Mouse (Mus musculus): ENCODE results near the gene Wasf2. TPM values are rescaled to one million over a fixed set of nuclear protein-coding genes. Genes with fewer than 3 reads are reported as not detected.

Wasf2 gene
- polyA plus RNA-seq, 1 experiment from 2014 or later, result 42.7 TPM

DNA sequence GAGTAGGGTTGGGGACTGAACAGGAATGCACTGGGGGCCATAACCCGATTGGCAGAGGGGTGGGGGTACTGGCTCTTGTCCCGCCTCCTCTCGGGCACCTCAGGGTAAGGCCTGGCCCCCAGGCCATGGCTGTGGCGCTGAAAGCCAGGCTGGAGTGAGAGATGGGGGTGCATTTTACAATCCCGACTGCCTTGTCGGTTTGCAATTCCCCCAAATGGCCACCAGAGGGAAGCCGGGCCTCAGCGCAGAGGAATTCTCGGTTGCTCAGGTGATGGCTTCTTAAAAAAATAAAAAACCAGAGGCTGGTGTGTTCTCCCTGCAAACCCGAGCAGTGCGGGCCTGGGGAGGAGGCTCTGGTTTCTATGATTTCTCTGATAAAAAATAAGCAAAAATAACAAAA, 79.1 kb downstream of the Wasf2 start:
- WGBS (ENCODE audit: insufficient replicate concordance), result 2% methylated on average over 11 of the region's 11 CpGs

DNA sequence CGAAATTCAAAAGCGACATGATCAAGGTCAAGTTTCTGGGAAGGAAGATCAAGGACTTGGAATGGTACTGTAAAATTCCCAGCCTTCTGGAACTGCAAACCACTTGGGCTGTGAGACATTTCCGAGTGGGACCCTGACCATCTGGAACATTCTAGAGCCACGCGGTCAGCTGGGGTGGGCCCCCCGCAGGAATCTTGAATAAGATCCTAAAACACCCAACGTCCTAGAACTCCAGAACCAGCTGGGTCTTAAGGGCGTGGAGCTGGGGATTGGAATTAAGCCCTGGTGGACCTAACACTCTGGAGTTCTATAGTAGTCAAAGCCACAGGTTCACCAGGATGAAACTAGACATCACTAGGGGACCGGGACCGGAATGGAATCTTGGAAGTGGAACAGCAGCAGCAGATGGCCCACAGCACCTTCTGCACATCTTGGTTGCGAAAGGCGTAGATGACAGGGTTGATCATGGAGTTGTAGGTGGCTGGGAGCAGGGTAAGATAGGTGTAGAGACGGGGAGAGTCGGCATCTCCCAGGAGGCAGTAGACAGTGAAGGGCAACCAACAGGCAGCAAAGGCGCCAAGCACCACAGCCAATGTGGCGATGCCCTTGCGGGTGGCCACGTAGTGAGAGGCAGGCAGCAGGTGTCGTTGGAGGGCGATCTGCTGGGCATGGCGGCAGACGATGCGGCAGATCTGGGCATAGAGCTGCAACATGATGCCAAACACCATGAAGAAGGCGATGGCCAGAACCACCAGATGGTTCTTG, 79.9 kb downstream of the Wasf2 start:
- H3K4me2 ChIP-seq (ENCODE audit: low read depth, low read length), result no peak overlapping the region
- no peak overlapping the region for H3K9ac ChIP-seq (ENCODE audit: low read depth, low read length)
- H3K27ac ChIP-seq (ENCODE audit: low read length), result no peak overlapping the region
- H3K4me3 ChIP-seq (ENCODE audit: low read depth, low read length), result no peak overlapping the region
- H3K27me3 ChIP-seq (ENCODE audit: control insufficient read depth, insufficient read depth, low read depth, low read length), result peaks cover 49% of the 10 kb centered on the region
- H3K4me1 ChIP-seq (ENCODE audit: control insufficient read depth, low read depth, low read length), result peaks cover 15% of the 10 kb centered on the region
- H3K9me3 ChIP-seq (replicated peaks; ENCODE audit: control insufficient read depth, low read length), result no peaks in the 10 kb centered on the region
- WGBS (ENCODE audit: insufficient replicate concordance), result 77% methylated on average over 24 of the region's 24 CpGs
- no peak for ATAC-seq (ENCODE audit: low read depth)
- H3K36me3 ChIP-seq (ENCODE audit: control insufficient read depth, insufficient read depth), result no peaks in the 10 kb centered on the region

More for the DNA sequence above, 79.1 kb downstream of the Wasf2 start:
- Histone ChIP-seq H3K4me3 (ENCODE audit: low read depth, low read length) (no peak overlapping the region), H3K4me1 (ENCODE audit: control insufficient read depth, low read depth, low read length) (peaks cover 15% of the 10 kb centered on the region), H3K9me3 (replicated peaks; ENCODE audit: control insufficient read depth, low read length) (no peaks in the 10 kb centered on the region), H3K9ac (ENCODE audit: low read depth, low read length) (no peak overlapping the region), H3K27ac (ENCODE audit: low read length) (no peak overlapping the region), H3K27me3 (ENCODE audit: control insufficient read depth, insufficient read depth, low read depth, low read length) (peaks cover 45% of the 10 kb centered on the region), H3K36me3 (ENCODE audit: control insufficient read depth, insufficient read depth) (no peaks in the 10 kb centered on the region), H3K4me2 (ENCODE audit: low read depth, low read length) (no peak overlapping the region)
- no peak for ATAC-seq (ENCODE audit: low read depth)

DNA sequence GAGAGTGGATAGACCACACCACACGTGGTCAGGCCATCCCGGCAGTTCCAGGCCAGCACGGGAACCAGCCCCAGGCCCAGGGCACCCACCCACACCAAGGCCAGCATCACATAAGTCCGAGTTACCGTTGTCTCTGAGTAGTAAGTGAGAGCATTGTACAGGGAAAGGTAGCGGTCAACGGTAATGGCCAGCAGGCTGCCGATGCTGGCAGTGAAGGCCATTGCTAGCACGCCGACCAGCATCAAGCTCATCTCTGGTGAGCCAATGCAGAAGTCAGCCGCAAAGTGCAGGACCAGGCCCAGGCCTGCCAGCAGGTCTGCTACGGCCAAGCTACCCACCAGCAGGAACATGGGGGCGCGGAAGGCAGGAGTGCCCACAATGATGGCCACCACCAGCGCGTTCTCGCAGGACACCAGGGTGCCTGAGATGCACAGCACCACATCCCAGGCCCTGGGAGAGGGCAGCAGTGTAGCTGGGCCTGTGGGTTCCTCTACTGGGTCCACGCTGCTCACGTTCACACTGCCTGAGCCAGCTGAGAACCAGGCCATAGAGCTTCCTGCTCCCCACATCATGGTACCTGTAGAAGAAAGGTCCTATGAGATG, 80.6 kb downstream of the Wasf2 start:
- H3K27me3 ChIP-seq (ENCODE audit: control insufficient read depth, insufficient read depth, low read depth, low read length), result peaks cover 49% of the 10 kb centered on the region

GRCm38 (mm10) chr4:133211751-133212561, 81.7 kb downstream of the Wasf2 start, which contains the start of the genes Cd164l2 and Gpr3:
Gene Cd164l2 (plus strand): TSS chr4:133212131.
Gene Gpr3 (minus strand): TSS chr4:133212536.
- H3K27ac ChIP-seq (ENCODE audit: low read length), result no peak within 1 kb of the TSS
- 0 out of 2 replicates have a peak within 1 kb of the TSS, but pooled peaks have one; percentile 22 for H3K9ac ChIP-seq (ENCODE audit: low read depth, low read length)
- ATAC-seq (ENCODE audit: low read depth), result no peak
- H3K4me2 ChIP-seq (ENCODE audit: low read depth, low read length), result peak within 1 kb of the TSS; percentile 82
- no peaks in the 10 kb centered on the region for H3K9me3 ChIP-seq (replicated peaks; ENCODE audit: control insufficient read depth, low read length)
- H3K36me3 ChIP-seq (ENCODE audit: control insufficient read depth, insufficient read depth), result no peaks in the 10 kb centered on the region
- peaks cover 15% of the 10 kb centered on the region for H3K4me1 ChIP-seq (ENCODE audit: control insufficient read depth, low read depth, low read length)
- WGBS (ENCODE audit: insufficient replicate concordance), result 4% methylated on average over 48 of the region's 52 CpGs
- peaks cover 49% of the 10 kb centered on the region for H3K27me3 ChIP-seq (ENCODE audit: control insufficient read depth, insufficient read depth, low read depth, low read length)
- H3K4me3 ChIP-seq (ENCODE audit: low read depth, low read length), result peak within 1 kb of the TSS; percentile 61

More for the DNA sequence above, 80.6 kb downstream of the Wasf2 start:
- H3K27ac ChIP-seq (ENCODE audit: low read length), result no peak overlapping the region
- ATAC-seq (ENCODE audit: low read depth), result no peak
- 83% methylated on average over 19 of the region's 19 CpGs for WGBS (ENCODE audit: insufficient replicate concordance)
- no peak overlapping the region for H3K4me3 ChIP-seq (ENCODE audit: low read depth, low read length)
- H3K4me1 ChIP-seq (ENCODE audit: control insufficient read depth, low read depth, low read length), result peaks cover 15% of the 10 kb centered on the region
- no peak overlapping the region for H3K9ac ChIP-seq (ENCODE audit: low read depth, low read length)
- H3K4me2 ChIP-seq (ENCODE audit: low read depth, low read length), result no peak overlapping the region
- H3K36me3 ChIP-seq (ENCODE audit: control insufficient read depth, insufficient read depth), result no peaks in the 10 kb centered on the region
- no peaks in the 10 kb centered on the region for H3K9me3 ChIP-seq (replicated peaks; ENCODE audit: control insufficient read depth, low read length)

DNA sequence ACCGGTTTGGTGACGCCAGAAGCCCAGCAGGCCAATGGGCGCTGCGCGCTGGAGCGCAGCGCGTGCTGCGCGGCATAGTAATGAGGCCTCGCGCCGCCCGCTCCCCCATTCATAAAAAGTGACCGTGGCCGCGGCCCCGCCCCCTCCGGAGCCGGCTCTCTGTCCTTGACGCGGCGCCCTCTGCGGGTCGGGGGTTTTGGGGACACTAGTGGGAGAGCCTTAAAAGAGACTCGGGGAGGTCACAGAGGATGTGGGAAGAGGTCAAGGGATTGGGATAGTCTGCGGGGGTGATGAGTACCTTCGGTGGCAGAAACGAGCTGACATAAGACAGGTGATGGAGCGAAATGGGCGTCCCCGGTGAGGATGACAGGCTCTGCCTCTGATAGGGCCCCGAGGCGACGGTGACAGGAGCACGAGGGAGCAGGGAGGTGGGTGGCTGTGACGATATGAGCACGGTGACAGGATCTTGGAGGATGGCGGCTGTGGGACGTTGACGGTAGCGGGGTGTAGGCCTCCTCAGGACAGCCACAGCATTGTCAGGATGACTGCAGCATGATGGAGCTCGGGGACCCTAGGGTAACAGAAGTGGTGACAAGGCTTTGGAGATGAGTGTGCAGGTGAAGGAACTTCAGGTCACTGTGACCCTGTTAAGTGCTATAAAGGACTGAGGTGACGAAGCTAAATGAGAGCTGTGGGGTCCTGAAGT, 82.4 kb downstream of the Wasf2 start:
- no peak overlapping the region for H3K27ac ChIP-seq (ENCODE audit: low read length)
- H3K4me3 ChIP-seq (ENCODE audit: low read depth, low read length), result peak overlapping the region; percentile 61
- H3K36me3 ChIP-seq (ENCODE audit: control insufficient read depth, insufficient read depth), result no peaks in the 10 kb centered on the region
- H3K27me3 ChIP-seq (ENCODE audit: control insufficient read depth, insufficient read depth, low read depth, low read length), result peaks cover 49% of the 10 kb centered on the region
- no peaks in the 10 kb centered on the region for H3K9me3 ChIP-seq (replicated peaks; ENCODE audit: control insufficient read depth, low read length)
- no peak overlapping the region for H3K9ac ChIP-seq (ENCODE audit: low read depth, low read length)
- H3K4me1 ChIP-seq (ENCODE audit: control insufficient read depth, low read depth, low read length), result peaks cover 15% of the 10 kb centered on the region
- WGBS (ENCODE audit: insufficient replicate concordance), result 3% methylated on average over 44 of the region's 44 CpGs
- H3K4me2 ChIP-seq (ENCODE audit: low read depth, low read length), result peak overlapping the region; percentile 82
- ATAC-seq (ENCODE audit: low read depth), result peak; percentile 83

GRCm38 (mm10) chr4:133213268-133213590, 82.9 kb downstream of the Wasf2 start:
- no peak overlapping the region for H3K9ac ChIP-seq (ENCODE audit: low read depth, low read length)
- ATAC-seq (ENCODE audit: low read depth), result no peak
- no peak overlapping the region for H3K27ac ChIP-seq (ENCODE audit: low read length)
- peaks cover 15% of the 10 kb centered on the region for H3K4me1 ChIP-seq (ENCODE audit: control insufficient read depth, low read depth, low read length)
- no peak overlapping the region for H3K4me2 ChIP-seq (ENCODE audit: low read depth, low read length)
- no peaks in the 10 kb centered on the region for H3K9me3 ChIP-seq (replicated peaks; ENCODE audit: control insufficient read depth, low read length)
- peaks cover 52% of the 10 kb centered on the region for H3K27me3 ChIP-seq (ENCODE audit: control insufficient read depth, insufficient read depth, low read depth, low read length)
- WGBS (ENCODE audit: insufficient replicate concordance), result 4% methylated on average over 9 of the region's 9 CpGs
- H3K36me3 ChIP-seq (ENCODE audit: control insufficient read depth, insufficient read depth), result no peaks in the 10 kb centered on the region
- no peak overlapping the region for H3K4me3 ChIP-seq (ENCODE audit: low read depth, low read length)

GRCm38 (mm10) chr4:133213661-133214060, 83.4 kb downstream of the Wasf2 start:
- Histone ChIP-seq H3K4me2 (ENCODE audit: low read depth, low read length) (no peak overlapping the region), H3K36me3 (ENCODE audit: control insufficient read depth, insufficient read depth) (no peaks in the 10 kb centered on the region), H3K4me3 (ENCODE audit: low read depth, low read length) (no peak overlapping the region), H3K27ac (ENCODE audit: low read length) (no peak overlapping the region), H3K9me3 (replicated peaks; ENCODE audit: control insufficient read depth, low read length) (no peaks in the 10 kb centered on the region), H3K9ac (ENCODE audit: low read depth, low read length) (no peak overlapping the region), H3K27me3 (ENCODE audit: control insufficient read depth, insufficient read depth, low read depth, low read length) (peaks cover 53% of the 10 kb centered on the region), H3K4me1 (ENCODE audit: control insufficient read depth, low read depth, low read length) (peaks cover 15% of the 10 kb centered on the region)
- ATAC-seq (ENCODE audit: low read depth), result no peak
- 26% methylated on average over 10 of the region's 10 CpGs for WGBS (ENCODE audit: insufficient replicate concordance)

DNA sequence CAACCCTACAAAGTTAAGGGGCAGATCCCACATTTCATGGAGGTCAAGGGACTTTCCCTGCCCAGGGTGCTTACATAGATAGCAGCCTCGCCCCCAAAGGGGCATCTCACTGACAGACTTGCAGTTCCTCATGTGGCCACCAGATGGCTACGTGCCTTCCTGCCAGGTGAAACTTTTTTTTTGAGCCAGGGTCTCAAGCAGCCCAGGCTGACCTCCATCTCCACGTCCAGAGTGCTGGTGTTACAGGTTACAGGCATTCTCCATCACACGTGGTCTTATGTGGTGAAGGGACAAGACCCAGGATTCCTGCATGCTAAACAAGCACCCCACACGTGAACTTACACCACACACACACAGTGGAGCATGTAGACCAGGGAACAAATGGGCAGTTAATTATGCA, 87.3 kb downstream of the Wasf2 start:
- H3K9me3 ChIP-seq (replicated peaks; ENCODE audit: control insufficient read depth, low read length), result no peaks in the 10 kb centered on the region
- peaks cover 47% of the 10 kb centered on the region for H3K27me3 ChIP-seq (ENCODE audit: control insufficient read depth, insufficient read depth, low read depth, low read length)
- H3K36me3 ChIP-seq (ENCODE audit: control insufficient read depth, insufficient read depth), result no peaks in the 10 kb centered on the region
- WGBS (ENCODE audit: insufficient replicate concordance), result 5% methylated on average over 5 of the region's 5 CpGs
- peaks cover 11% of the 10 kb centered on the region for H3K4me1 ChIP-seq (ENCODE audit: control insufficient read depth, low read depth, low read length)
- no peak overlapping the region for H3K4me2 ChIP-seq (ENCODE audit: low read depth, low read length)
- no peak overlapping the region for H3K9ac ChIP-seq (ENCODE audit: low read depth, low read length)
- no peak overlapping the region for H3K27ac ChIP-seq (ENCODE audit: low read length)
- ATAC-seq (ENCODE audit: low read depth), result no peak
- H3K4me3 ChIP-seq (ENCODE audit: low read depth, low read length), result no peak overlapping the region

All from liver, embryonic 16.5 days (tissue).